Mouse (Mus musculus) small intestine, adult 2 months (tissue): ENCODE measurements around the gene Sh3bp1. TPM values are rescaled to one million over a fixed set of nuclear protein-coding genes. Genes with fewer than 3 reads are reported as not detected.
A peak's percentile ranks its signal among the peaks of the same experiment; 100 is the strongest.

ENCODE experiments used
- H3K27ac ChIP-seq: fragments of 200-500 bp; 2 replicates; pipeline ENCODE4 v1.5.1; 2012; ENCODE audit warnings: low read depth, low read length, control low read depth, inconsistent platforms; ENCODE audit not compliant: insufficient read depth
- H3K27me3 ChIP-seq: fragments of 200-500 bp; 2 replicates; pipeline ENCODE4 v1.6.1; 2012; ENCODE audit warnings: mild to moderate bottlenecking, moderate library complexity, low read length, inconsistent platforms; ENCODE audit not compliant: control insufficient read depth, insufficient read depth
- H3K36me3 ChIP-seq: fragments of 200-500 bp; 2 replicates; pipeline ENCODE4 v1.6.1; 2012; ENCODE audit warnings: mild to moderate bottlenecking, low read length, control low read depth, inconsistent platforms; ENCODE audit not compliant: control insufficient read depth, insufficient read depth
- H3K4me1 ChIP-seq: fragments of 200-500 bp; 2 replicates; pipeline ENCODE4 v1.6.1; 2012; ENCODE audit warnings: low read length, inconsistent platforms, mixed read lengths; ENCODE audit not compliant: control insufficient read depth, insufficient read depth, insufficient read length
- H3K4me3 ChIP-seq: fragments of 200-500 bp; 2 replicates; pipeline ENCODE4 v1.5.1; 2012; ENCODE audit warnings: low read depth, mild to moderate bottlenecking, control low read depth, inconsistent platforms, low read length, moderate library complexity
- CTCF ChIP-seq: fragments of 200-500 bp; IDR thresholded peaks from 2 replicates; pipeline ENCODE4 v1.5.1; 2012; ENCODE audit warnings: low read depth, mild to moderate bottlenecking, control low read depth, inconsistent platforms, low read length, moderate library complexity, mixed read lengths; ENCODE audit not compliant: insufficient replicate concordance, insufficient read length; ENCODE audit errors: extremely low read depth
- POLR2A ChIP-seq: fragments of 200-500 bp; IDR thresholded peaks from 2 replicates; pipeline ENCODE4 v1.6.1; 2012; ENCODE audit warnings: low read depth, mild to moderate bottlenecking, control low read depth, inconsistent platforms, low read length, moderate library complexity
- WGBS: fragments of 180-500 bp; shearing (Covaris S2); methylation state at CpG from one replicate; pipeline ENCODE4 v1.1.7; 2018; 5-methylcytosine and 5-hydroxymethylcytosine counted together
- polyA plus RNA-seq: library from polyadenylated mRNA; depleted of rRNA; stranded (reverse); fragments of >200 nt; gene quantifications from 2 replicates; pipeline ENCODE4 v1.2.3, GENCODE M21; 2012

Gene Sh3bp1
- polyA plus RNA-seq, 1 experiment: 48.8 TPM

- TF ChIP-seq CTCF (peak; percentile 10; the same call in 1 of the 2 replicates), POLR2A (peak; percentile 48; the same call in 1 of the 2 replicates)
- peak within 1 kb of the TSS; percentile 97 for H3K4me3 ChIP-seq
- H3K36me3 ChIP-seq: peaks cover 7% of the 10 kb centered on the region; the same call in 1 of the 2 replicates
- H3K4me1 ChIP-seq: peaks cover 2% of the 10 kb centered on the region; the same call in 1 of the 2 replicates
- peak within 1 kb of the TSS; percentile 68 for H3K27ac ChIP-seq
- under 1% methylated on average over 42 of the region's 42 CpGs for WGBS
- H3K27me3 ChIP-seq: no peaks in the 10 kb centered on the region
These were observed 35.3 kb downstream of the Sh3bp1 start, which contains the start of gene Nol12 for GRCm38 (mm10) chr15:78934784-78935320. Nol12 (plus strand) TSS chr15:78934933.

GRCm38 (mm10) chr15:78936403-78936802 lies 36.8 kb downstream of the Sh3bp1 start:
- no peaks in the 10 kb centered on the region for H3K27me3 ChIP-seq
- 88% methylated on average over 12 of the region's 12 CpGs for WGBS
- H3K4me3 ChIP-seq: no peak overlapping the region
- no peak overlapping the region for H3K27ac ChIP-seq
- no peak for TF ChIP-seq POLR2A
- no peak for TF ChIP-seq CTCF
- peaks cover 22% of the 10 kb centered on the region for H3K36me3 ChIP-seq
- peaks cover 2% of the 10 kb centered on the region; the same call in 1 of the 2 replicates for H3K4me1 ChIP-seq

- no peaks in the 10 kb centered on the region for H3K27me3 ChIP-seq
- H3K4me3 ChIP-seq: no peak overlapping the region
- TF ChIP-seq CTCF: no peak
- TF ChIP-seq POLR2A: no peak
- peaks cover 2% of the 10 kb centered on the region; the same call in 1 of the 2 replicates for H3K4me1 ChIP-seq
- 90% methylated on average over 10 of the region's 10 CpGs for WGBS
- no peak overlapping the region for H3K27ac ChIP-seq
- H3K36me3 ChIP-seq: peaks cover 22% of the 10 kb centered on the region
These were observed 37.7 kb downstream of the Sh3bp1 start for GRCm38 (mm10) chr15:78937311-78937710.

- WGBS: 91% methylated on average over 2 of the region's 2 CpGs
- peaks cover 2% of the 10 kb centered on the region; the same call in 1 of the 2 replicates for H3K4me1 ChIP-seq
- no peak for TF ChIP-seq POLR2A
- TF ChIP-seq CTCF: no peak
- H3K27ac ChIP-seq: no peak overlapping the region
- no peak overlapping the region for H3K4me3 ChIP-seq
- peaks cover 22% of the 10 kb centered on the region for H3K36me3 ChIP-seq
- H3K27me3 ChIP-seq: no peaks in the 10 kb centered on the region
These were observed 38.4 kb downstream of the Sh3bp1 start for GRCm38 (mm10) chr15:78937963-78938362.

GRCm38 (mm10) chr15:78940325-78940724 lies 40.8 kb downstream of the Sh3bp1 start:
- no peak overlapping the region for H3K27ac ChIP-seq
- WGBS: 91% methylated on average over 13 of the region's 13 CpGs
- peaks cover 22% of the 10 kb centered on the region for H3K36me3 ChIP-seq
- H3K4me3 ChIP-seq: no peak overlapping the region
- TF ChIP-seq POLR2A (no peak), CTCF (no peak)
- H3K4me1 ChIP-seq: peaks cover 2% of the 10 kb centered on the region; the same call in 1 of the 2 replicates
- no peaks in the 10 kb centered on the region for H3K27me3 ChIP-seq

GRCm38 (mm10) chr15:78942663-78943062 lies 43.1 kb downstream of the Sh3bp1 start:
- Histone ChIP-seq H3K36me3 (peaks cover 20% of the 10 kb centered on the region), H3K27ac (no peak overlapping the region), H3K4me3 (peak overlapping the region; percentile 55), H3K4me1 (no peaks in the 10 kb centered on the region), H3K27me3 (0 out of 2 replicates have a peak, but pooled peaks cover 6% of the 10 kb centered on the region)
- WGBS: 3% methylated on average over 9 of the region's 9 CpGs
- TF ChIP-seq CTCF (peak; percentile 83; the same call in 1 of the 2 replicates), POLR2A (no peak)

GRCm38 (mm10) chr15:78946232-78946631 lies 46.7 kb downstream of the Sh3bp1 start:
- peaks cover 13% of the 10 kb centered on the region for H3K27me3 ChIP-seq
- H3K27ac ChIP-seq: no peak overlapping the region
- H3K36me3 ChIP-seq: peaks cover 2% of the 10 kb centered on the region; the same call in 1 of the 2 replicates
- 62% methylated on average over 7 of the region's 7 CpGs for WGBS
- no peak overlapping the region for H3K4me3 ChIP-seq
- H3K4me1 ChIP-seq: peaks cover 4% of the 10 kb centered on the region; the same call in 1 of the 2 replicates
- TF ChIP-seq POLR2A: no peak
